Mouse (Mus musculus) lung, postnatal 0 days (tissue): ENCODE results near the gene Ankrd31. TPM values are rescaled to one million over a fixed set of nuclear protein-coding genes. Genes with fewer than 3 reads are reported as not detected.

Experiments
- ATAC-seq: fragments of 200-750 bp; cut with Nextera tagmentation; 2 replicates; pipeline ENCODE4 v1.8.0; 2017; ENCODE audit warnings: moderate library complexity
- DNase-seq: peaks from one replicate; pipeline ENCODE4 v3.0.0-alpha.2; 2016; ENCODE audit warnings: low spot score
- H3K27ac ChIP-seq: fragments of 300-500 bp; sonication (generic); 2 replicates; pipeline ENCODE4 v1.5.1; 2014; ENCODE audit warnings: antibody characterized with exemption, mild to moderate bottlenecking, low read length, mixed read lengths
- H3K27me3 ChIP-seq: fragments of 300-500 bp; sonication (generic); replicated peaks from 2 replicates; pipeline ENCODE4 v1.6.1; 2014; ENCODE audit warnings: low read length, mixed read lengths; ENCODE audit not compliant: insufficient read depth
- H3K36me3 ChIP-seq: fragments of 300-500 bp; sonication (generic); 2 replicates; pipeline ENCODE4 v1.6.1; 2014; ENCODE audit warnings: low read length, mixed read lengths; ENCODE audit not compliant: insufficient read depth
- H3K4me1 ChIP-seq: fragments of 300-500 bp; sonication (generic); 2 replicates; pipeline ENCODE4 v1.6.1; 2014; ENCODE audit warnings: antibody characterized with exemption, low read depth, low read length, mixed read lengths; ENCODE audit not compliant: insufficient read depth
- H3K4me2 ChIP-seq: fragments of 300-500 bp; sonication (generic); replicated peaks from 2 replicates; pipeline ENCODE4 v1.6.1; 2014; ENCODE audit warnings: low read depth, mild to moderate bottlenecking, low read length, moderate library complexity, mixed read lengths
- H3K4me3 ChIP-seq: fragments of 300-500 bp; sonication (generic); 2 replicates; pipeline ENCODE4 v1.5.1; 2014; ENCODE audit warnings: low read depth, low read length
- H3K9ac ChIP-seq: fragments of 300-500 bp; sonication (generic); replicated peaks from 2 replicates; pipeline ENCODE4 v1.6.1; 2014; ENCODE audit warnings: low read depth, mild to moderate bottlenecking
- H3K9me3 ChIP-seq: fragments of 300-500 bp; sonication (generic); 2 replicates; pipeline ENCODE4 v1.6.1; 2016; ENCODE audit warnings: low read length, mixed read lengths
- CTCF ChIP-seq: IDR thresholded peaks from 2 replicates; pipeline ENCODE4 v1.5.1; 2016; ENCODE audit warnings: antibody characterized with exemption, mild to moderate bottlenecking
- EP300 ChIP-seq: IDR thresholded peaks from 2 replicates; pipeline ENCODE4 v1.6.1; 2016; ENCODE audit warnings: antibody characterized with exemption, mild to moderate bottlenecking, control low read depth
- WGBS: fragments of 180-500 bp; shearing (Covaris S2); extraction: QIAGEN DNeasy Blood & Tissue Kit; methylation state at CpG from one replicate; pipeline ENCODE4 v1.1.7; 2014; 5-methylcytosine and 5-hydroxymethylcytosine counted together
- polyA plus RNA-seq: library from polyadenylated mRNA; unstranded; fragments of >200 nt; fragmentation: Nextera tagmentation; extraction: Ambion mirVana; gene quantifications from 2 replicates; pipeline ENCODE4 v1.2.1, GENCODE M21; 2015

Ankrd31 gene
- polyA plus RNA-seq, 1 experiment from 2014 or later, result not detected

DNA sequence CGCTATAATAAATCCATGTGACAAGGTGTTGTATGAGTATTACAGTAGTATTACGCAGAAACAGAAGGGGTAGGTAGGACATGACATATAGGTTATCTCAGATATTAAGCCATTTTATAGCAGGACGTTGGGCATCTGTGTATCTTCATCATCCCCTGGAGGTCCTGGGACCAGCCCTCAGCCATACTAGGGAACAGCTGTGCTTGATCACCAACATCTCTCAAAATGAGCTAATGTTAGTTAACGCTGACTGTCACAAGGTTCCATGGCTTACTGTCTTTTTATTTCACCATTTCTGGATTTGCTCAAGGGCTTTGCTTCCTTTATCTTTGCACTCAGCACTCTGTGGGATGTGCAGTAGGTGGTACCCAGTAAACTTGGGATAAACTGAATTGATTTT lies 197.7 kb downstream of the Ankrd31 start:
- H3K4me2 ChIP-seq, result no peak overlapping the region
- no peak overlapping the region for H3K9ac ChIP-seq
- no peaks in the 10 kb centered on the region for H3K9me3 ChIP-seq
- no peak for DNase-seq
- no peaks in the 10 kb centered on the region for H3K36me3 ChIP-seq
- H3K27me3 ChIP-seq, result no peaks in the 10 kb centered on the region
- ATAC-seq, result no peak
- no peak overlapping the region for H3K27ac ChIP-seq
- WGBS, result 68% methylated on average over 4 of the region's 4 CpGs
- TF ChIP-seq EP300 (no peak), CTCF (no peak)
- H3K4me3 ChIP-seq, result no peak overlapping the region
- H3K4me1 ChIP-seq, result no peaks in the 10 kb centered on the region

DNA sequence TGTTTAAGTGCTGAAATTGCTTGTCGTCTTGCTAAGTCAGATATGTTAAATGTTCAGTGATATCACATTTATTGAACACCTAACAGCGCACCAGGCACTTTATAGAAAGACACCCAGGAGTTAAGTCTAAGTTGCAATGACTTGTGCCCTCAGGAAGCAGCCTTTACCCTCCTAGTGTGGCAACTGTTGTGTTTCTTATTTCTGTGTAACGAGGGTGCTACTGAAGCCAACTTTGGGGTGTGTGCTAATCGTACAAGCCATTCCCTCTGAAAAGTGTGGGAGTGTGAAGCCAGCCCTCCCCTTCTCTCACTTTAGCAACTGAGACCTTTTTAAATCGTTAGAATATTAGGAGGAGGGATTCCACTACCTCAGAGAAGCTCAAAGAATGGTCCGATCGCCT lies 199.7 kb downstream of the Ankrd31 start:
- no peak for DNase-seq
- H3K4me3 ChIP-seq, result no peak overlapping the region
- WGBS, result 84% methylated on average over 7 of the region's 7 CpGs

DNA sequence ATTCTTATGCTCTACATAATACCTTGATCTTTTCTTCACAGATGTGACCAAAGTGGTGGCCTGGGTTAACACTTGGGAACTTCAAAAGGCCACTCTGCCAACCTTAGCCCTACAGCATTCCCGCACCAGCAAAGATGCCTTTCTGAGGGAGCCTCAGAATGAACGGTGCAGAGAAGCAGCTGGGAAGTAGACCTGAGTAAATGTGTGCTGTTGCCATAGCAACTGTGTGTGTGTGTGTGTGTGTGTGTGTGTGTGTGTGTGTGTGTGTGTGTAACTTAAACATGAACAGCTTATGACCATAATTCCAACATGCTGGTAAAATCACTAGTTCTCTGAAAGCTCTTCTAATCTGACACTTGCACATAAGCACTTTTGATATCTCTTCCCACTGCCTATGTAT lies 203.8 kb downstream of the Ankrd31 start:
- ATAC-seq, result no peak
- WGBS, result 41% methylated on average over 2 of the region's 2 CpGs
- Histone ChIP-seq H3K4me3 (no peak overlapping the region), H3K4me1 (no peaks in the 10 kb centered on the region), H3K4me2 (no peak overlapping the region), H3K36me3 (no peaks in the 10 kb centered on the region), H3K9ac (no peak overlapping the region), H3K27me3 (no peaks in the 10 kb centered on the region), H3K9me3 (no peaks in the 10 kb centered on the region), H3K27ac (no peak overlapping the region)
- no peak for TF ChIP-seq CTCF
- no peak for TF ChIP-seq EP300
- no peak for DNase-seq

More for the DNA sequence above, 199.7 kb downstream of the Ankrd31 start:
- no peaks in the 10 kb centered on the region for H3K27me3 ChIP-seq
- no peaks in the 10 kb centered on the region for H3K4me1 ChIP-seq
- no peak overlapping the region for H3K9ac ChIP-seq
- H3K9me3 ChIP-seq, result no peaks in the 10 kb centered on the region
- TF ChIP-seq CTCF, result no peak
- no peak for TF ChIP-seq EP300
- H3K27ac ChIP-seq, result no peak overlapping the region
- no peak overlapping the region for H3K4me2 ChIP-seq
- no peak for ATAC-seq
- no peaks in the 10 kb centered on the region for H3K36me3 ChIP-seq

DNA sequence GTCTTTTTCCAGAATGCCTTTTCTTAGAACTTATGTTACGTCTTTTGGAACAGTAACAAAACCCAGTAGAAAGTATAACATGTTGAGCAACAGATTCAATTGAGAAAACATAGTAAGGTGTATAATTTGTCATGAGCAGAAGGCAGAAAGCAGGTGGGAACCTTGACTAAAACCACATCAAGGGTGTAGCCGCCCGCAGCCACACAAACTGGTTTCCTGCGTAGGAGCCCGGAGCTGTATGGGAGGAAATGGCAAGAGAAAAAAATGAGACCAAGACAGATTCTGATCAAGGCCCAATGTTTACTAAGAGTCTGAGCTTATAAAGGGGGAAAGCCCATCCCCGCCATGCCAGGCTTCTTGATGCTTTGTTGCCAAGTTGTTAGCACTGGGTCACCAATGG lies 208.4 kb downstream of the Ankrd31 start:
- no peaks in the 10 kb centered on the region for H3K27me3 ChIP-seq
- no peak overlapping the region for H3K4me2 ChIP-seq
- no peaks in the 10 kb centered on the region for H3K4me1 ChIP-seq
- WGBS, result 70% methylated on average over 6 of the region's 6 CpGs
- no peaks in the 10 kb centered on the region for H3K9me3 ChIP-seq
- DNase-seq (no peak), ATAC-seq (no peak)
- no peak overlapping the region for H3K9ac ChIP-seq
- no peak overlapping the region for H3K4me3 ChIP-seq
- TF ChIP-seq CTCF (no peak), EP300 (no peak)
- H3K27ac ChIP-seq, result no peak overlapping the region
- H3K36me3 ChIP-seq, result no peaks in the 10 kb centered on the region

Other genes with a start within 250 kb of the Ankrd31 start
- 4.6 and 5.0 TPM in 2 replicates for gene Polk, start 205.7 kb upstream of the Ankrd31 start, polyA plus RNA-seq
- gene Col4a3bp, start 205.7 kb upstream of the Ankrd31 start, polyA plus RNA-seq, result 10.0 and 12.9 TPM in 2 replicates
- gene Hmgcr, start 77.3 kb upstream of the Ankrd31 start, polyA plus RNA-seq, result 32.6 and 37.0 TPM in 2 replicates
- gene Gcnt4, start 176.4 kb downstream of the Ankrd31 start, polyA plus RNA-seq, result 0.19 and 0.27 TPM in 2 replicates